18 mouse cellular contexts compared by ENCODE assay signal in genomic region chr2:137150953-137151352, GRCm38 (mm10). TPM values are rescaled to one million over a fixed set of nuclear protein-coding genes. Genes with fewer than 3 reads are reported as not detected.
DNase-seq lines count a peak whose midpoint lies in the region; ATAC-seq and TF ChIP-seq lines count a peak whose summit lies in the region.
"Had no signal": no experiment of that assay in that cellular context is flagged by ENCODE, and none has a peak within 500 bp of the region (broad histone marks: within the 10 kb centered on the region; RNA-seq: fewer than 3 reads in every experiment).

No protein-coding gene starts in this region.

- H3K27ac ChIP-seq in stomach, postnatal 0 days (replicated peaks) = no peak overlapping the region

- H3K36me3 ChIP-seq in stomach, postnatal 0 days (ENCODE audit: control insufficient read depth, insufficient read depth, low read length) = no peaks in the 10 kb centered on the region
- H3K36me3 ChIP-seq: G1E had no signal

- no peaks in the 10 kb centered on the region for H3K9me3 ChIP-seq in stomach, postnatal 0 days (ENCODE audit: control insufficient read depth, low read length)

- TF ChIP-seq CTCF in stomach, postnatal 0 days (IDR thresholded peaks at IDR 0.05; ENCODE audit: low read depth) = no peak

- peak; percentile 19 for DNase-seq in stomach, postnatal 0 days (ENCODE audit: low spot score)
- no peak for DNase-seq in thymus, postnatal 4 days
- DNase-seq: adrenal gland, adult 2 months; adrenal gland, adult 8-10 months; adrenal gland, postnatal 10 days; adrenal gland, postnatal 14 days; adrenal gland, postnatal 25 days; adrenal gland, postnatal 36 days; B cell, adult 2 months; cerebellum, adult 11 months; cerebellum, adult 11-12 months; cerebellum, adult 18-20 months; cerebellum, adult 2 months had no signal

- TF ChIP-seq EP300 in stomach, postnatal 0 days (optimal IDR thresholded peaks at IDR 0.05) = no peak

- no peaks in the 10 kb centered on the region for H3K4me1 ChIP-seq in stomach, postnatal 0 days (replicated peaks; ENCODE audit: control insufficient read depth, insufficient read depth)

- 54% methylated on average over 3 of the region's 3 CpGs for WGBS in stomach, postnatal 0 days

- H3K27me3 ChIP-seq in stomach, postnatal 0 days (ENCODE audit: control insufficient read depth, insufficient read depth, low read length) = no peaks in the 10 kb centered on the region
- H3K27me3 ChIP-seq: CH12.LX, Patski had no signal

- peak; percentile 90 for ATAC-seq in stomach, postnatal 0 days (ENCODE audit: low FRiP score, low TSS enrichment)
- ATAC-seq: activated CD4-positive, CD25-positive, alpha-beta regulatory T cell, adult 4 months; CD4-positive, CD25-positive, alpha-beta regulatory T cell, adult 4 months; Patski had no signal

- H3K4me2 ChIP-seq in stomach, postnatal 0 days (replicated peaks; ENCODE audit: low read depth) = no peak overlapping the region

- H3K4me3 ChIP-seq in stomach, postnatal 0 days (ENCODE audit: low read depth, low read length) = no peak overlapping the region

- no peak overlapping the region for H3K9ac ChIP-seq in stomach, postnatal 0 days (ENCODE audit: low read length)

RNA-seq across cellular contexts. Expression of gene Jag1, which starts 34.5 kb away (rescaled TPM):
- 8.2 and 8.8 TPM in 2 replicates for polyA plus RNA-seq in stomach, postnatal 0 days (2015; fragmentation: Nextera tagmentation; extraction: Ambion mirVana)
- polyA plus RNA-seq: G1E had no signal
